Mouse (Mus musculus) right cerebral cortex, postnatal 14 days (tissue): Measurements from ENCODE around the gene Ercc1.
A peak's percentile ranks its signal among the peaks of the same experiment; 100 is the strongest.

Experiments used
- DNase-seq: peaks from one replicate; pipeline ENCODE4 v3.0.0; 2022

Ercc1 gene

DNA sequence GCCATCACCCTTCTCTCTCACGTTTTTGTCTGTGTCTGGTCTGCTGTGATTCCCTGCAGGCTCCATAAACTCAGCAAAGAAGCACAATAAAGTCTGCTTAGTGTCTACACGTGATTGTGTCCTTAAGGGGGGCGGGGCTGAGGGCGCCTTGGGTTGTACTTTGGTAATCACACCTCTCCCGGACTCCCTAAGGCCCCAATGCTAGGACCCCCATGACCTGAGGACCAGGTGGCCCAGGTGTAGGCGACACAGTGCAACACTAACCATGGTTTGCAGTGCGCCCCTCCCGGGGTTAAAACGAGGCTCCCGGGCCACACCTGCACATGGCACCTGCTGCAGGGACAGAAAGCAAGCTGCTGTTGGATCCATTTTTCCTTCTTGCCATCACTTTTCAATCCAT lies 3.3 kb upstream of the Ercc1 start:
- DNase-seq: no peak

DNA sequence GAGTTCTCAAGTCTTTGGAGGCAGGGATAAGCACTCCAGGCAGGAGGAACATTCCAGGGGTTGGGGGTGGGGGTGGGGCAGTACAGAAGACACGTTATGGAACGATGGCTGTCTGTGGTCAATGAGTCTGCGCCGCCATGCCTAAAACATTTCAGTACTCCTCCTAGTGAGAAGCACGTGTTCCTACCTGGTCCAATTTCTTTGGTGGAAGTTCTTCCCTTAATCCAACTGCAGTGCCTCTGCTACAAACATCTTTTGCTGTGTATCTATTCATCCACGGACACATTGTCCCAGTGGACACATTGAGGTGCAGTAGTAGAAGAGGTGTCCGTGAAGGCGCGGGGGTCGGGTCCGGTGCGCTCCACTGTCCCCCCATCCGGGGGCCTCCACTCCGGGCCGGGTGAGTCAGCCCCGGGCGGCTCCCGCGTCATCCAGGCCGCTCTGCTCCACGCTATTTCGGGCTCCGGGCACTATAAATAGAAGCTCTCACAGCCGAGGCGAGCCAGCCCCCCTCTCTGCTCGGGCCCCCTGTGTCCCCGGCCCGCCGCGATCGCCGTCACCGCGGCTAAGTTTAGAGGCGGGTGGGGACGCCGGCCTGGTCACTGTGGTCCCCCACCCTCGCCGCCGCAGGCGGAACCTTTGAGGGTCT lies 2.7 kb upstream of the Ercc1 start:
- DNase-seq: peak; percentile 67

DNA sequence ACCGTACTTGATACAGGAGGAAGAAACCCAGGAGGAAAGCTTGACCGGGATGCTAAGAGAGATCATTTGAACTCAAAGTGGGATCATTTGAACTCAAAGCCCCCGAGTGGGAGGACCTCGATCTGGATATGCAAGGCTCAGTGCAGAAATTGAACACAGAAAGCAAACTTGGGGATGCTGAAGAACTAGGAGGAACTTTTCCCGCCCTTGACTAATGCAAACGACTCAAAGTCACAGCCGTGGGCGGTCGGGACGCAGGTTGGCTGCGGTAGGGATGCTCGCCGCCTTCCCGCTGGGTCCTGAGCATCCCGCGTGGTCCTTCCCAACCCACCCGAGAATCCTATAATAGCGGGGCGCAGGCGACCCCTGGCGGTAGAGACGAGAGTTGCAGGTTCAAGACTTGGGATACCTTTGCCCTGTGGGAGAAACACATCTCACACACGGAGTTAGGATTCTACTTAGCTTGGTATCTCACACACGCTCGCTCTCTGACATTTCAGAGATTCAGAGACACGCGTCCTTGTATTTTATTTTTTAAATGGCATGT lies 2.0 kb upstream of the Ercc1 start:
- DNase-seq: peak; percentile 89

GRCm38 (mm10) chr7:19343210-19343808 lies 1.3 kb upstream of the Ercc1 start:
- DNase-seq: peak; percentile 65

GRCm38 (mm10) chr7:19344938-19345471 lies 427 bp downstream of the Ercc1 start:
- DNase-seq: peak; percentile 92

DNA sequence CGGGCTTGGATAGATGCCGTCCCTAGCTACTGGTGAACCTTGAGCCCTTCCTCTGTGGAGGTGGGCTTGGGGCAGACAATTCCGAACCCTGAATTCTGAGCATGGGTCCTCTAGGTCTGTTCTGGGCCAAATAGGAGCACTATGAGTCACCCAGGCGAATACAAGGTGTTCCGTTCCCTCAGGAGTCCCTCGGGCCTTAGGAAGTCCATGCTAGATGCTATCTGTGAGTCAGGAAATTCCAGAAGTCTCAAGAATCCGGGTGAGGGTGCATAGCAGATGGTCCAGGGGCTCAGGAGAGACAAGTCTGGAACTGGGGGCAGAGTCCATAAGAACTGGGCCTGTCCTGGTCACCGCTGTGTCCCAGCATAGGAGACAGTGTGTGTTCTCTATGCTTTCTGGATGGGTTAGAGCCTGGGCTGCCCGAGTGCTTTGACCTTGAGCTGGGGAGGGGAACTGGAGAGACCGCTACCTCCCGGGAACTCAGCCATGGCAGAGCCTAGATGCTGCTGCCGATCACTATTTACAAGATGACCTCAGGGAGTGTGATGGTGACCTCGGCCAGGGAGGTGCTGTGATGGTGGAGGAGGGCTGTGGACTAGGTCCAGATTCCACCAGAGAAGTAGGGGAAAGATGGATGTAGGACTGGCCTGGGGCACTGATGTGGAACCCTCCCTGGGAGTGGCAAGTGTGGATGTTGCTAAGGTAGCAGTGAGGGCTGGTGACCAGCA lies 4.8 kb downstream of the Ercc1 start:
- DNase-seq: no peak

DNA sequence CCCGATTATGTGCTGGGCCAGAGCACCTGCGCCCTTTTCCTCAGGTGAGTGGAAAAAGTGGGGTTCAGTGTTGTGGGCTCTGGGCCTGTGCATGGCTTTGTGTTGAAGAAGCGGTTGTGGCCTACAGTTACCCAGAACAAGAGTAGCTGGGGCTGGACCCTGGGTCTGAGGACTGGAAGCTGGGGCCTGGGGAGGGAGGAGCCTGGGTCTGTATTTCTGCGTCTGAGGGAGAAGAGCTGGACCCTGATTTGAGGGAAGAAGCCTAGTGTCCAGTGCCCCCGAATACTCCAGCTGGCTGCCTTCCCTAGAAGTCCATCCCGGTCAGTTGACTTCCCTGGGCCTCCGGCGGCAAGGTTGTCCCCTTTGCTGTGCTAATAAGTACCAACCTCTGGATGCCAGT lies 5.6 kb downstream of the Ercc1 start:
- no peak for DNase-seq

GRCm38 (mm10) chr7:19354991-19355390 lies 10.4 kb downstream of the Ercc1 start:
- DNase-seq: no peak

- no peak for DNase-seq
Measured at GRCm38 (mm10) chr7:19356311-19356710, 11.7 kb downstream of the Ercc1 start.

DNA sequence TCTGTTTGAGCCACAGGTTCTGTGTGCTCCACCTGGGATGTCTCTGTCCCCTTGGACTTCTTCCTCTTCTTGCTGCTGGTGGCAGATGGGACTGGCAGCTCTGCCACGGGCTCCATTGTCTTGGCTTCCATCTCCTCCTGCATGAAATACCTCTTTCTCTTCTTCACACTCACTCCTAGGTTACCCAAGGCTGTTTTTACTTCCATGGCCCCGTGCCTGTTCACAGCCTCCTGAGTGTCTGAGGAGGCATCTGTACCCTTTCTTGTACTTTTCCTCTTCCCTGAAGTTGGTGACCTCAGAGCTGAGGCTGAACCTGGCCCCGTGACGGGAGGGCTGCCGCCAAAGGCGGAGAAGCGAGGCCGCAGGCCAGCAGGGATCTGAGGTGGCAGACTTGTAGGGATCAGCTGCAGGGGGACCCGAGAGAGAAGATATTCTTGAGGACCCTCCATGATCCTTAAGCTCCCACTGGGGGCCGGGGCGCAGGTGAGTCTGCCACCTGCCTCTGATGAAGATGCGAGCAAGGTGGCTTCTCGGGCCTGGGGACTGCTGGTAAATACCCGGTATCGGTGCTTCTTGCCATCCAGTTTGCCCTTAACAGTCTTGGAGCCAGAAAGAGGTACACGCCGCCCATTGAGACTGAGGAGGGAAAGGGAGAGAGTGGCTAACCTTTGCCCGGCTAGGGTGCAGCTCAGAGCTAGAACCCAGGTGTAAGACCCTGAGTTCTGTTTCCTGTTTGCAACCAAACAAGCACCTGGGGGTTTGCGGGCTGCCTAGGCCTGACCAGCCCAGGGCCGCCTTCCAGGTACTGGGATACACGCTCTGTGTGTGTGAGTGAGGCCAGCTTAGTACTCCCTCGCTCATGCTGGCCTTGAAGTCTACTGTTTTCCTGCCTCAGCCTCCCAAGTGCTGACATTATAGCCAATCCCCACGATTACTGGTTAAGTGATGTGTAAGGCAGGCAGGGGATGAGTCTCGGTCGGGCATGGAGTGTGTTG lies 13.1 kb downstream of the Ercc1 start:
- DNase-seq: no peak

GRCm38 (mm10) chr7:19358634-19359033 lies 14.1 kb downstream of the Ercc1 start:
- no peak for DNase-seq

DNA sequence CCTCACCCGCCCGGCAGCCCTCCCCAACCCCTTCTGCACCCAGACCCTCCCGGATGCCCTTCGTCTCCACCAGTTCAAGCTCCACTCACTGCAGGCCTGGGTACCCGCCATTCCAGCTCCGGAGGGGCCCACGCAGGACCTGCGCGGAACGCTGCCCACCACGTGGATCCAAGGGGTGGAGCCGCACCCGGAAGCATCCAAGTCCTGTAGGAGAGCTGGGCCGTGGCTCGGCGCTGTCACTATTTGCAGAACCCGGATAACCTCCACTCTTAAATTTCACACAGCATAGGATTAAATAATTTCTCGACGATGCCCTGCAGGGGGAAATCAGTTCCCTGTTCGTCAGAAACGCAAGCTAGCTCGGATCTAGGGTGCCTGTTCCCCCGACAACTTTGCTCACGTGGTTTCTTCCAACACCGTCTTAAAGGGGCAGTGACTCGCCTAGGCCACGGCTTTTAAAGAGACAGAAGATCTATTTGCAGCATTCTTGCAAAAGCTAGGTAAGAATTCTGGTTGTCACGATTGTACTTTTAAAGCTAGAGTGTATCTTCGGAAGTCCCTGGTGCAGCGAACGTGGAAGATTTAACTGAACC lies 14.8 kb downstream of the Ercc1 start, which contains the start of the genes Cd3eap and Ppp1r13l:
Gene Cd3eap, minus strand, starts transcription at position 185 of the 593 bp plus-strand sequence.
Gene Ppp1r13l, plus strand, starts transcription at position 451 of the 593 bp plus-strand sequence.
- DNase-seq: peak; percentile 91

GRCm38 (mm10) chr7:19359892-19360641 lies 15.5 kb downstream of the Ercc1 start:
- peak; percentile 70 for DNase-seq

DNA sequence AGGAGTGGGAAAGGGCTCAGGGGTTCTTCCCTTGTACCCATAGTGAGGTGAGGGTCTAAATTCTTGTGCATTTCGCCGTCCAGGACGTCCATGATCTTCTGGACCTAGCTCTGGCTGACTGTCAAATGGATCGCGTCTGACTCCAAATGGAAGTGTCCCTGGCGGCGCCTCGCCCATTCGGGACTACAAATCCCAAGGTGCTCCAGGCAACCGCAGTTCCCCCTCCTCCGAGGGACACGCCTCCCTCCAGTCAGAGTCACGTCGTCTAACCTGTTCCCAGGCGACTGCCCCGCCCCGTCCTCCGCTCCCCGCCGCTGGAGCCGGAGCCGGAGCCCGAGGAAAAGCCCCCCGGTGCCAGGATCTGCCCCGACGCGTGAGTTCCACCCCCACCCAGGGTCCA lies 16.4 kb downstream of the Ercc1 start:
- peak; percentile 88 for DNase-seq

DNA sequence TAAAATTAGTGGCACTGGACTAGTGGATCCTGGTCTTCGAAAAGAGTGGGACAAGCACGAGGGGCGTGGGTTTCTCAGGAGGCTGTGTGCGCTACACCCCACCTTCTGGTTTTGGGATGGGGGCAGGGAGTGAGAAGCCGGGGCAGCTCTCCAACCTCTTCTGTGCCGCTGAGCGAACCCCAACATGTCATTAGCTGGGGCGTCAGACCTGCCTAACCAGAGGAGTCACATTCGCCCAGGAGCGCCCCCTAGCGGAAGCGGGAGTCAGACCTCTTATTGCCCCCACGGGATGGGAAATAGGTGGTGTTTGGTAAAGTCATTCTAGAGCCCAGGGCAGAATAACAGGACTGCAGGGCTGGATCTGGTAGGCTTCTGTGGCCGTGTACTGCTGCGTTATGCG lies 17.1 kb downstream of the Ercc1 start:
- DNase-seq: peak; percentile 79

- DNase-seq: no peak
Measured at GRCm38 (mm10) chr7:19362276-19362675, 17.7 kb downstream of the Ercc1 start.

DNA sequence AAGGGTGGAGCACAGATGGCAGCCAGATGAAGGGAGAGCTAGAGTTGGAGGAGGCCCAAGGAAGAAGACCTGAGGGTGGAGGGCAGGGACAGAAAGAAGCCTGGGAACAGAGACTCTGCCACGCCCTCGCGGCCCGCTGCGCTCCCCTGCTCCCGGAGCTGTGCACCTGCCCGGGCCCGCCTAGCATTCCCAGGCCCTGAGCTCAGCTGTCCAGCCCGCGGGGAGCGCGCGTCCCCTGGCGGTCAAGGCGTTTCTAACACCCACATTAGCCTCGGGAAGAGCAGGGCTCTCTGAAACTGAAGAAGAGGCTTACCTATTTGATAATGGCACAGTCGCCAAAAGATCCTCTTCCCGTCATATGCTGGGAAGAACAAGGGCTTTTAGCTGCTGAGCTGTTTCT lies 19.3 kb downstream of the Ercc1 start:
- no peak for DNase-seq

DNA sequence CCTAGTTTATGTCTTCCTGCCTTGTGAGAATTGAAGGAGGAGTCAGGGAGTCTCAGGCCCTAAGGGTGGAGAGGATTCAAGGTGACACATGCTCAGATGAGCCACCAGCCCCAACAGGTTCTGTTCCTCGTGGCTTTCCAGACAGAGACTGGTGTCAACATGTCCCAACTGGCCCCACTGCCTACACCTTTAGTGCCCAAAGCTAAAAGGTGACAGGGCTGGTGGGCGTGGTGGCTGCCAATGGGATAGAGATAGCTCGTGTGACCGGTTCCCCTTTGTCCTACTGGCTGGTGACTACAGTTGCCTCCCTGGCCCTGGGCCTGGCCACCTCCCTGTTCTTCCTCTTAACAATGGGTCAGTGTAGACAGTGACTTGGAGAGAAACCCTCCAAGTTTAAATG lies 20.8 kb downstream of the Ercc1 start:
- DNase-seq: no peak

DNA sequence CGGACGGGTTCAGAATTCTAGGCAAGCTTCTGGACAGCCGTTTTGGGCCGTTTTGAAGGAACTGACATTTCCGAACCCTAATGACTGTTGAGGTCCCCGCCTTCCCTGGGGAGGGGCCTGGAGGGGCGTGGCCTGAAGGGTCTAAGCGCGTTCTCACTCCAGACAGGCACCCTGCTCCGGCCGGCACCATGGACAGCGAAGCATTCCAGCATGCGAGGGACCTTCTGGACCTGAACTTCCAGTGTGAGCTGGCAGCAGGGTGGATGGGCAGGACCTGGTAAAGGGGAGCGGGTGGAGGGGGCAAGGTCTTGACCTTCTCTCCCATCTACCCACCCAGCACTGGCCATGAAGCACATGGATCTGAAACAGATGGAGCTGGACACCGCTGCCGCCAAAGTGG lies 23.8 kb downstream of the Ercc1 start:
- no peak for DNase-seq

DNA sequence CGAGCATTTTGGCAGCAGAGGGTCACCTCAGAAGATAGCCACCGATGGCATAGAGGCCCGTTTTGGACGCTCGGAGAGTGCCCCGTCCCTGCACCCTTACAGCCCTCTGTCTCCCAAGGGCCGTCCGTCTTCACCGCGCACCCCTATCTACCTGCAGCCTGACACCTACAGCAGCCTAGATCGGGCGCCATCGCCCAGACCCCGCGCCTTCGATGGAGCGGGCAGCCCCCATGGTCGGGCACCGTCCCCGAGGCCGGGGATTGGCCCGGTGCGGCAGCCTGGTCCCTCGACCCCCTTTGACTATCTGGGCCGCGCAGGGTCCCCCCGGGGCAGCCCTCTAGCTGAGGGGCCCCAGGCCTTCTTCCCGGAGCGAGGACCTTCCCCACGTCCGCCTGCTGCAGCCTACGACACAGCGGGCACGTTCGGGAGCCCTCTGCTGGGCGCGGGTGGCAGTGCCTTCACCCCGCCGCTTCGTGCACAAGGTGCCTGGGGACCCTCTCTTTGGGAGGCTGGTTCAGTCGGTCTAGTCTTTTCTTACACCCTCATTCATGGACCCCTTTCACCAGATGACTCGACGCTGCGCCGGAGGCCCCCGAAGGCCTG lies 25.3 kb downstream of the Ercc1 start:
- DNase-seq: peak; percentile 77

DNA sequence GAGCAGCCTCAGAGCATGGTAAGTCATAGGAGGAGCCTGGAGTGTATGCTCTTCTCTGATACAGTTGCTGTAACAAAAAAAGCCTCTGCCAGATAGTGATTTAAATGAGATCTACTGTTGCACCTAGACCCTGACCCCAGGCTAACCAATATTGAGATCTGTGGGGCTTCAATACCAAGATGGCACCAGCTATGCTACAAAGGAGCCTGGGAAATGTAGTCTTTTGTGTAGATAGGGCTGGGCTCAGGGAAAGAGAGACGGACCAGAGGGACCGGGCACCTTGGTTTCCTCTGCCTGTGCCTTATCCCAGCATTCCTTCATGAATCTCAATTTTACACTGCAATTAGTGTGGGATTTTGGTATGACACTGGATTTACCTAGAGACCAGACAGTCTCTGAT lies 28.8 kb downstream of the Ercc1 start:
- no peak for DNase-seq
